Mouse (Mus musculus): ENCODE measurements at regions not wholly inside any gene's neighbourhood (a gene's known extent, or its start where the extent isn't known, plus 50 kb on each side); places are given as distances from the start of the nearest gene placed in this dataset.
A peak's percentile ranks its signal among the peaks of the same experiment; 100 is the strongest.
"Not testable (repeated sequence)": the region's sequence is repeated elsewhere in the genome, so short reads cannot be mapped to it uniquely, and the experiment has no call there.

DNA sequence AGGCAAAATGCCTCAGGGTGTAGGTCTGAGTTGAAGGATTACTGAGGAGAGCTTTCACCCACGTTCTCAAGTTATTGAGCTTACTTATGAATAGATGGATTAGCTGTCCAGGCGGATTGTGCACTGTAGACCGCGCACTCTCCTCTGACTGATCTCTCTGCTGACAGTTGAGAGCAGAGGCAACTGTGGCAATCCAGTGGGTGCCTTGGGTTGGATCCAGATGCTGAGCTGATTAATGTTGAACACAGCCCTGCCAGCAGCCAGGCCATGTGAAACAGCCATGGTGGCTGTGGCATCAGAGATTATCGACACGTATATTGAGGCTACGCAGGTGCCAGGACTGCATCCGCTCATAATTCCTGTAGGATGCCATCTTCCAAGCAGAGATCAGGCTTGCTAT is 53.6 kb downstream of the Gm10320 start:
- 84% methylated on average over 8 of the region's 8 CpGs for WGBS
- no peak overlapping the region for H3K9ac ChIP-seq
- no peak overlapping the region for H3K27ac ChIP-seq
- H3K4me2 ChIP-seq, result no peak overlapping the region
- no peak for ATAC-seq (ENCODE audit: borderline replicate concordance, extremely low read depth, low FRiP score, low TSS enrichment)
- H3K9me3 ChIP-seq, result no peaks in the 10 kb centered on the region
- no peak overlapping the region for H3K4me3 ChIP-seq
- H3K4me1 ChIP-seq, result peaks cover 3% of the 10 kb centered on the region
- H3K36me3 ChIP-seq, result no peaks in the 10 kb centered on the region
- no peaks in the 10 kb centered on the region for H3K27me3 ChIP-seq

- Histone ChIP-seq H3K4me2 (no peak overlapping the region), H3K36me3 (no peaks in the 10 kb centered on the region), H3K4me3 (no peak overlapping the region), H3K27me3 (no peaks in the 10 kb centered on the region), H3K4me1 (peaks cover 3% of the 10 kb centered on the region), H3K9ac (no peak overlapping the region), H3K9me3 (no peaks in the 10 kb centered on the region), H3K27ac (no peak overlapping the region)
- WGBS, result 82% methylated on average over 8 of the region's 8 CpGs
- no peak for ATAC-seq (ENCODE audit: borderline replicate concordance, extremely low read depth, low FRiP score, low TSS enrichment)
Observed at GRCm38 (mm10) chr13:98436961-98437360, 54.8 kb downstream of the Gm10320 start.

- H3K4me3 ChIP-seq, result no peak overlapping the region
- H3K9ac ChIP-seq, result no peak overlapping the region
- H3K36me3 ChIP-seq, result no peaks in the 10 kb centered on the region
- 90% methylated on average over 8 of the region's 8 CpGs for WGBS
- no peak overlapping the region for H3K27ac ChIP-seq
- peaks cover 3% of the 10 kb centered on the region for H3K4me1 ChIP-seq
- no peaks in the 10 kb centered on the region for H3K9me3 ChIP-seq
- peaks cover 14% of the 10 kb centered on the region for H3K27me3 ChIP-seq
- no peak overlapping the region for H3K4me2 ChIP-seq
- ATAC-seq (ENCODE audit: borderline replicate concordance, extremely low read depth, low FRiP score, low TSS enrichment), result no peak
Observed at GRCm38 (mm10) chr13:98435245-98435975, 56.4 kb downstream of the Gm10320 start.

DNA sequence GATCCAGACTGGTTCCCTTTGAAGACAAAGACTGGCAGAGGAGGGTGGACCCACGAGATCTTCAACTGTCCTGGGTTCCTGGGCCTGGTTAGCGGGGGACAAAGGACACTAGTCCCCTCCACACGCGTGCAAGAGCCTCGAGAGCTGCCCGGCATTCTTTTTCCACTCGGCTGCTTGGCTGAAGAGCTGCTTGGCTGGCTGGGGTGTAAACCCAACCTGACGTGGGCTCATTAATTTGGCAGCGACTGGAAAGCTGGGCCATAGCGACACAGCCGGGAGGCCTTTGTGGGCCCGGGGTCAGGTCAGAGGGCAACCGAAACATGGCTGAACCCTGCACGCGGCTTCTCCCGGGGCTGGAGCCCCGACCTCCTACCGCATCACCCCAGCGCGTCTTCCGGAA is 62.0 kb downstream of the Gm10320 start:
- H3K9ac ChIP-seq, result no peak overlapping the region
- H3K27me3 ChIP-seq, result peaks cover 38% of the 10 kb centered on the region
- H3K36me3 ChIP-seq, result no peaks in the 10 kb centered on the region
- no peaks in the 10 kb centered on the region for H3K4me1 ChIP-seq
- H3K4me3 ChIP-seq, result no peak overlapping the region
- no peak for ATAC-seq (ENCODE audit: borderline replicate concordance, extremely low read depth, low FRiP score, low TSS enrichment)
- 35% methylated on average over 21 of the region's 21 CpGs for WGBS
- no peak overlapping the region for H3K4me2 ChIP-seq
- no peak overlapping the region for H3K27ac ChIP-seq
- no peaks in the 10 kb centered on the region for H3K9me3 ChIP-seq

DNA sequence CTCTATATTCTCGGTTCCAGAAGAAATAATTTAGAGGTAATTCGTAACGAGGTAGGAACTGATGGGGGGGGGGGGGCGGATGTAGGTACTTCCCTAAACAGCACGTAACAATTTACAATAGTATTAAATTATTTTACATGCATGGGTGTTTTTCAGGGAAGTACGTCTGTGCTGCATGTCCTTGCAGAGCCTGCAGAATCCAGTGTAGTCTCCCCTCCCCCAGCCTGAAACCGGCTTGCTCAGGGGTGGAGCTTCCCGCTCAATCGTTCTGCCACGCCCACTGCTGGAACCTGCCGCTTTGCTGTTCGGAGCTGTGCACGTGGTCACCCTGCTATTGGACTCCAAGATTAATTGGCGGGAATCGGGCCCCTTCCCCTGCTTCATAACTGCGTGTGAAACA is 64.1 kb downstream of the Gm10320 start:
- not testable (repeated sequence) for H3K36me3 ChIP-seq; H3K27ac ChIP-seq; H3K9me3 ChIP-seq; H3K4me1 ChIP-seq; H3K9ac ChIP-seq; ATAC-seq (ENCODE audit: borderline replicate concordance, extremely low read depth, low FRiP score, low TSS enrichment)
- Histone ChIP-seq H3K4me2 (peak overlapping the region; percentile 41), H3K27me3 (peaks cover 38% of the 10 kb centered on the region), H3K4me3 (0 out of 2 replicates have a peak overlapping the region, but pooled peaks have one; percentile 5)
- 9% methylated on average over 16 of the region's 16 CpGs for WGBS

DNA sequence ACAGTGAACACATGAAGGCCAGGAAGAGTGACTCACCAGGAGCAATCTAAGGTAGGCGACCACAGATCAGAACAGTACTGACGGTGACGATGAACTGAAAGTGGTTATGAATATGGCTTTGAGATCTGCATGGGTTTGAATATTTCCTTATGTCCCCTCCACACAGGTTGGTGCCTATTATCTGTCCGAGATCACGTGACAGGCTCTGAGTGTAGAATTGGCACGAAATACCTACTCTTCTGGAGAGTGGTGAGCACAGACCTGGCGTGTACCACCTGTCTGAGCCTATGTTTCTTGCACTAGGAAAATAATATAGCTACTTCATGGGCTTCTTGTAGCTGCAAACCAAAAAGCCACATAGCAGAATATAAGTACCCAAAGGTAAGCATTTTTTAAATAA is 66.8 kb downstream of the Gm10320 start:
- H3K4me3 ChIP-seq, result no peak overlapping the region
- no peaks in the 10 kb centered on the region for H3K36me3 ChIP-seq
- peaks cover 24% of the 10 kb centered on the region for H3K27me3 ChIP-seq
- no peak overlapping the region for H3K9ac ChIP-seq
- ATAC-seq (ENCODE audit: borderline replicate concordance, extremely low read depth, low FRiP score, low TSS enrichment), result no peak
- WGBS, result 82% methylated on average over 7 of the region's 7 CpGs
- no peak overlapping the region for H3K27ac ChIP-seq
- H3K4me2 ChIP-seq, result no peak overlapping the region
- no peaks in the 10 kb centered on the region for H3K4me1 ChIP-seq
- H3K9me3 ChIP-seq, result no peaks in the 10 kb centered on the region

GRCm38 (mm10) chr13:98424000-98424399 is 67.8 kb downstream of the Gm10320 start:
- Histone ChIP-seq H3K9ac (no peak overlapping the region), H3K9me3 (no peaks in the 10 kb centered on the region), H3K4me2 (no peak overlapping the region), H3K4me3 (no peak overlapping the region), H3K36me3 (no peaks in the 10 kb centered on the region), H3K4me1 (no peaks in the 10 kb centered on the region), H3K27ac (no peak overlapping the region), H3K27me3 (peaks cover 14% of the 10 kb centered on the region)
- 44% methylated on average over 12 of the region's 12 CpGs for WGBS
- ATAC-seq (ENCODE audit: borderline replicate concordance, extremely low read depth, low FRiP score, low TSS enrichment), result no peak

DNA sequence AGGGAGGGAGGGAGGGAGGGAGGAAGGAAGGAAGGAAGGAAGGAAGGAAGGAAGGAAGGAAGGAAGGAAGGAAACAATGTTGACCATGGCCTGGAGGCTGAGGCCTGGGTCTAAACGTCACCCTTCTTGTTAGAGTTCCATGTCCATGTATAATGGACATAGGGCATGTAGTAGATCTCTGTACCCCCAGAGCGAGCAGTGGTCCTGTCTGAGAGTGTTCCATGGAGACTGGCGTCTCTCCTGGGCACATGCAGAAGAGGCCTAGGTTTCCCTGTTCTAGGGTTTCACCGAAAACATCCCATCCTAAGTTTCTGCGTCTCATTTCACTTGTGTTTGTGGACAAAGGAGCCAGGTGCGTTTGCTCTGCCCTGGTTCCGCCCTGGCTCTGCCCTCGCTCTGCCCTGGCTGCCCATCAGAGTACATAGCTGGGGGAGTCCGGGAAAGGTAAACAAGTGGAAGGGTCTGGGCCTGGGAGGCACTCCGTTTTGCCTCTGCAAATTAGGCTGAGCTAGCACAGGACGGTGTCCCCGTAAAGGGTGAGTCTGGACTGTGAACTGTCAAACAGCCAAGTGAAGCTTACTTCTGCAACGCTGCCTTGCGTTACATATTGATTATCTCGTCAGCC is 66.5 kb downstream of the Foxd1 start:
- Histone ChIP-seq H3K4me1 (no peaks in the 10 kb centered on the region), H3K9ac (no peak overlapping the region), H3K27me3 (peaks cover 4% of the 10 kb centered on the region; the same call in 1 of the 2 replicates), H3K4me3 (no peak overlapping the region), H3K4me2 (no peak overlapping the region), H3K36me3 (no peaks in the 10 kb centered on the region), H3K27ac (no peak overlapping the region), H3K9me3 (no peaks in the 10 kb centered on the region)
- ATAC-seq (ENCODE audit: borderline replicate concordance, extremely low read depth, low FRiP score, low TSS enrichment), result no peak
- WGBS, result 21% methylated on average over 15 of the region's 15 CpGs

- H3K4me3 ChIP-seq, result no peak overlapping the region
- 0 out of 2 replicates have a peak, but pooled peaks cover 4% of the 10 kb centered on the region for H3K27me3 ChIP-seq
- no peak for ATAC-seq (ENCODE audit: borderline replicate concordance, extremely low read depth, low FRiP score, low TSS enrichment)
- H3K4me1 ChIP-seq, result no peaks in the 10 kb centered on the region
- H3K36me3 ChIP-seq, result no peaks in the 10 kb centered on the region
- no peak overlapping the region for H3K27ac ChIP-seq
- no peaks in the 10 kb centered on the region for H3K9me3 ChIP-seq
- WGBS, result 84% methylated on average over 4 of the region's 4 CpGs
- H3K9ac ChIP-seq, result no peak overlapping the region
- no peak overlapping the region for H3K4me2 ChIP-seq
Observed at GRCm38 (mm10) chr13:98417736-98418135, 63.7 kb downstream of the Foxd1 start.

DNA sequence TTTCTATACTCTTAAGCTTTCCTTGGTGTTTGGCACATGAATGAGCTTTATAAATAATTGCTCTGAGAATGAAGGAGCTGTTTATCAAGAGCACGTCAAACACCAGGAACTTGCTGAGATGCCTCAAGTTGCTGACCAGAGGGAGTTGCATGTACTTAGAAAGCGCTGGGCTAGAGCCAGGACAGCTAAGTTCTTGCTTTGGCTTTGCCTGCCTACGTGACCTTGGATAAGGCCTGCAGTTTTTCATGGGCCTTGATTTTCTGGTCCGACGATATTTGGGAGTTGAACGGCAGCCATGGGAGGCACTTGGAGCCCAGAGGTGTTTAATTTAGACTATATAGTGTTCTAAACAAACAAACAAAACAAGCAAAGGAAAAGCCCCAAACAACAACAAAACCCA is 62.4 kb downstream of the Foxd1 start:
- WGBS, result 70% methylated on average over 6 of the region's 6 CpGs
- Histone ChIP-seq H3K4me2 (no peak overlapping the region), H3K9ac (no peak overlapping the region), H3K4me1 (no peaks in the 10 kb centered on the region), H3K27me3 (no peaks in the 10 kb centered on the region), H3K36me3 (no peaks in the 10 kb centered on the region), H3K9me3 (no peaks in the 10 kb centered on the region), H3K27ac (no peak overlapping the region), H3K4me3 (no peak overlapping the region)
- no peak for ATAC-seq (ENCODE audit: borderline replicate concordance, extremely low read depth, low FRiP score, low TSS enrichment)

DNA sequence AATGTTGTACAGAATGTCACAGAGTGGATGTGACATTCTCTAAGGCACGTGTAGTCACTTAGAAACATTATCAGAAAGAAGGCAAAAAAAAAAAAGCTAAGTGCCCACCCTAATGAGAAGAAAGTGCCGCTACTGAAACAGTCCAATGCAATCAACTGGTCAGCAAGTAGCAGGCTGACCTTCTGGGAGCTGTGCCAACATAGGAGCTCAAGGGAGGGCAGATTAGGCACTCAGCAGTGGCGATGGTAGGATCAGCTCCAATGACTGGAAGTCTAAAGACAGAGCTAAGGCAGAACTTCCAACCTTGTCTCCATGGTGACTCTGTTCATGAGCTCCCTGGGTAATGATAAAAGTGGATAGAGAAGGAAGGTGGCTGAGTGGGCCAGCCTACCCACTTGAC is 60.8 kb downstream of the Foxd1 start:
- Histone ChIP-seq H3K36me3 (no peaks in the 10 kb centered on the region), H3K9me3 (no peaks in the 10 kb centered on the region), H3K4me3 (no peak overlapping the region), H3K27me3 (no peaks in the 10 kb centered on the region), H3K27ac (no peak overlapping the region), H3K9ac (no peak overlapping the region), H3K4me2 (no peak overlapping the region), H3K4me1 (no peaks in the 10 kb centered on the region)
- ATAC-seq (ENCODE audit: borderline replicate concordance, extremely low read depth, low FRiP score, low TSS enrichment), result no peak
- 43% methylated on average over 3 of the region's 3 CpGs for WGBS

DNA sequence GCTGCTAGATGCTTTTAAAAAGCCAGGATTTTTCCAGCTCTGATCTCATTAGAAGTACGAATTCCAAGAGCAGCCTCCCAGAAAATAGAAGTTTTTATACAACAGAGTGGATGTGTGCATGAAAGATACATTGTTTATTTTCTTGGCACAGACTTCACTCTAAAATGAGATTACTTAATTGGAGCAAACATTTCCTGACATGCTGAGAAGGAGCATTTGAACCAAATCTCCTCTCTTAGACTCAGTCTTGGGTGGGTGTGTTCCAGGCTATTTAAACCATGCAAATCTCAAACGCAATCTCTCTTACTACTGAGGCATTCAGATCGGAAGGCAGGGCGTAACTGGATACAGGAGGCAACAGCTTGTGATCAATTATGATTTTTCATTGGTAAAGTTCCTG is 59.2 kb downstream of the Foxd1 start:
- Histone ChIP-seq H3K4me3 (no peak overlapping the region), H3K4me1 (no peaks in the 10 kb centered on the region), H3K9ac (no peak overlapping the region), H3K27me3 (no peaks in the 10 kb centered on the region), H3K27ac (no peak overlapping the region), H3K9me3 (no peaks in the 10 kb centered on the region), H3K4me2 (no peak overlapping the region), H3K36me3 (no peaks in the 10 kb centered on the region)
- 43% methylated on average over 4 of the region's 4 CpGs for WGBS
- ATAC-seq (ENCODE audit: borderline replicate concordance, extremely low read depth, low FRiP score, low TSS enrichment), result no peak
